Mouse (Mus musculus) 3134 (cell line): ENCODE measurements around the gene Zfp317.
"Not testable (repeated sequence)": the region's sequence is repeated elsewhere in the genome, so short reads cannot be mapped to it uniquely, and the experiment has no call there.

ENCODE experiments used
- DNase-seq: peaks from one replicate; pipeline ENCODE4 v3.0.0-alpha.2; 2011; ENCODE audit warnings: low spot score; ENCODE audit not compliant: insufficient read length; ENCODE audit errors: extremely low read depth

The Zfp317 gene

GRCm38 (mm10) chr9:19621843-19622822, at the start of gene Zfp317:
Zfp317 (plus strand) TSS chr9:19622102.
- DNase-seq, result peak; percentile 89

- DNase-seq, result no peak
These were observed 39.6 kb upstream of the Zfp317 start, which contains the start of gene Olfr855 for GRCm38 (mm10) chr9:19582317-19582716. Olfr855 (plus strand) TSS chr9:19582617.

- no peak for DNase-seq
These were observed 605 bp upstream of the Zfp317 start for GRCm38 (mm10) chr9:19621297-19621696.

- no peak for DNase-seq
These were observed 7.7 kb downstream of the Zfp317 start for GRCm38 (mm10) chr9:19629574-19629973.

- DNase-seq, result no peak
These were observed 23.3 kb downstream of the Zfp317 start for GRCm38 (mm10) chr9:19645193-19645592.

- DNase-seq, result no peak
These were observed 68.4 kb downstream of the Zfp317 start for GRCm38 (mm10) chr9:19690281-19690680.

- no peak for DNase-seq
These were observed 69.5 kb downstream of the Zfp317 start for GRCm38 (mm10) chr9:19691426-19691825.

- no peak for DNase-seq
These were observed 70.5 kb downstream of the Zfp317 start for GRCm38 (mm10) chr9:19692430-19692829.

- DNase-seq, result not testable (repeated sequence)
These were observed 72.4 kb downstream of the Zfp317 start for GRCm38 (mm10) chr9:19694285-19694684.

- not testable (repeated sequence) for DNase-seq
These were observed 73.0 kb downstream of the Zfp317 start for GRCm38 (mm10) chr9:19694898-19695379.
